Mouse (Mus musculus) CH12.LX (cell line): ENCODE data around the gene Sos2. TPM values are rescaled to one million over a fixed set of nuclear protein-coding genes. Genes with fewer than 3 reads are reported as not detected.
A peak's percentile ranks its signal among the peaks of the same experiment; 100 is the strongest.

Experiments
- DNase-seq: peaks from one replicate; pipeline ENCODE4 v3.0.0-alpha.2; 2013; ENCODE audit errors: extremely low read depth
- H3K27ac ChIP-seq: 2 replicates; pipeline ENCODE4 v1.5.1; 2012; ENCODE audit warnings: low read depth, mild to moderate bottlenecking, control low read depth, moderate library complexity; ENCODE audit not compliant: insufficient read depth
- H3K27me3 ChIP-seq: replicated peaks from 2 replicates; pipeline ENCODE3; 2012; ENCODE audit warnings: inconsistent platforms
- H3K36me3 ChIP-seq, 2 experiments: replicated peaks in 1 of 2; 2 replicates each; pipeline versions ENCODE3 to v1.6.1; 2012; ENCODE audit warnings: inconsistent platforms in 1 of 2, low read length in 1 of 2, mild to moderate bottlenecking in 1 of 2, mixed read lengths in 1 of 2, moderate library complexity in 1 of 2; ENCODE audit not compliant: control insufficient read depth in 1 of 2, insufficient read depth in 1 of 2
- H3K4me1 ChIP-seq, 2 experiments: 2 replicates each; pipeline ENCODE4 v1.6.1; 2012; ENCODE audit warnings: inconsistent platforms in 1 of 2, moderate library complexity in 1 of 2; ENCODE audit not compliant: insufficient read depth in 2 of 2, control insufficient read depth in 1 of 2
- H3K4me2 ChIP-seq: 2 replicates; pipeline ENCODE4 v1.6.1; 2012; ENCODE audit warnings: low read depth, mild to moderate bottlenecking, control low read depth; ENCODE audit not compliant: poor library complexity, insufficient read depth, severe bottlenecking
- H3K4me3 ChIP-seq, 3 experiments: fragments of 150-350 bp in 1 of 3; sonication (generic) in 1 of 3; replicated peaks in 1 of 3; 2 replicates each; pipeline versions ENCODE3 to v1.5.1; 2011 to 2012; ENCODE audit warnings: low read depth in 2 of 3, low read length in 2 of 3, mild to moderate bottlenecking in 2 of 3, moderate library complexity in 2 of 3, control low read depth in 1 of 3, improper control_type of control experiment in 1 of 3, inconsistent platforms in 1 of 3, mixed read lengths in 1 of 3; ENCODE audit not compliant: poor library complexity in 1 of 3
- H3K79me2 ChIP-seq: replicated peaks from 2 replicates; pipeline ENCODE4 v1.6.1; 2012; ENCODE audit warnings: mild to moderate bottlenecking, moderate library complexity; ENCODE audit not compliant: control insufficient read depth, poor library complexity, insufficient read depth, severe bottlenecking; ENCODE audit errors: extremely low read depth
- H3K9ac ChIP-seq: 2 replicates; pipeline ENCODE4 v1.6.1; 2012; ENCODE audit warnings: low read depth, mild to moderate bottlenecking, control low read depth, moderate library complexity; ENCODE audit not compliant: insufficient read depth
- H3K9me3 ChIP-seq: replicated peaks from 2 replicates; pipeline ENCODE3; 2012; ENCODE audit warnings: low read length, inconsistent platforms, mixed read lengths
- BHLHE40 ChIP-seq: IDR thresholded peaks from 2 replicates; pipeline ENCODE4 v1.6.1; 2011; ENCODE audit warnings: mild to moderate bottlenecking, low read depth, low read length, improper control_type of control experiment
- CHD1 ChIP-seq: IDR thresholded peaks from 2 replicates; pipeline ENCODE4 v1.6.1; 2012; ENCODE audit warnings: low read depth, low read length, improper control_type of control experiment, inconsistent platforms
- CHD2 ChIP-seq: IDR thresholded peaks from 2 replicates; pipeline ENCODE4 v1.6.1; 2011; ENCODE audit warnings: low read length, improper control_type of control experiment
- EP300 ChIP-seq: IDR thresholded peaks from 2 replicates; pipeline ENCODE4 v1.6.1; 2011; ENCODE audit warnings: low read length, improper control_type of control experiment
- ETS1 ChIP-seq: conservative IDR thresholded peaks from 2 replicates; pipeline ENCODE4 v1.6.1; 2012; ENCODE audit warnings: low read depth, mild to moderate bottlenecking, inconsistent platforms, low read length, improper control_type of control experiment, moderate library complexity
- GABPA ChIP-seq: IDR thresholded peaks from 2 replicates; pipeline ENCODE4 v1.6.1; 2012; ENCODE audit warnings: low read depth, low read length, improper control_type of control experiment, inconsistent platforms; ENCODE audit not compliant: insufficient replicate concordance
- HCFC1 ChIP-seq: IDR thresholded peaks from 2 replicates; pipeline ENCODE4 v1.6.1; 2012; ENCODE audit warnings: low read depth, mild to moderate bottlenecking, inconsistent platforms, low read length, improper control_type of control experiment
- IRF4 ChIP-seq: IDR thresholded peaks from 2 replicates; pipeline ENCODE4 v1.6.1; 2014; ENCODE audit warnings: low read depth, mild to moderate bottlenecking, inconsistent platforms, low read length, improper control_type of control experiment
- JUN ChIP-seq: IDR thresholded peaks from 2 replicates; pipeline ENCODE4 v1.6.1; 2011; ENCODE audit warnings: low read depth, mild to moderate bottlenecking, low read length, improper control_type of control experiment, moderate library complexity; ENCODE audit not compliant: insufficient read depth
- JUND ChIP-seq: conservative IDR thresholded peaks from 2 replicates; pipeline ENCODE4 v1.6.1; 2011; ENCODE audit warnings: low read depth, low read length, improper control_type of control experiment
- MAX ChIP-seq: IDR thresholded peaks from 2 replicates; pipeline ENCODE4 v1.6.1; 2011; ENCODE audit warnings: low read length, improper control_type of control experiment
- MAZ ChIP-seq: IDR thresholded peaks from 2 replicates; pipeline ENCODE4 v1.6.1; 2012; ENCODE audit warnings: low read depth, mild to moderate bottlenecking, inconsistent platforms, low read length, improper control_type of control experiment, moderate library complexity
- MEF2A ChIP-seq: IDR thresholded peaks from 2 replicates; pipeline ENCODE4 v1.6.1; 2014; ENCODE audit warnings: low read depth, mild to moderate bottlenecking, inconsistent platforms, low read length, improper control_type of control experiment, borderline replicate concordance
- MXI1 ChIP-seq: IDR thresholded peaks from 2 replicates; pipeline ENCODE4 v1.6.1; 2011; ENCODE audit warnings: mild to moderate bottlenecking, low read depth, low read length, improper control_type of control experiment
- MYC ChIP-seq: IDR thresholded peaks from 2 replicates; pipeline ENCODE4 v1.6.1; 2011; ENCODE audit warnings: low read depth, mild to moderate bottlenecking, improper control_type of control experiment, low read length
- NELFE ChIP-seq: IDR thresholded peaks from 2 replicates; pipeline ENCODE4 v1.6.1; 2011; ENCODE audit warnings: low read depth, low read length, improper control_type of control experiment
- NRF1 ChIP-seq: IDR thresholded peaks from 2 replicates; pipeline ENCODE4 v1.6.1; 2014; ENCODE audit warnings: low read depth, mild to moderate bottlenecking, inconsistent platforms, low read length, improper control_type of control experiment, moderate library complexity
- PAX5 ChIP-seq: IDR thresholded peaks from 2 replicates; pipeline ENCODE4 v1.6.1; 2012; ENCODE audit warnings: low read length, inconsistent platforms, mixed read lengths
- RAD21 ChIP-seq: IDR thresholded peaks from 2 replicates; pipeline ENCODE4 v1.6.1; 2011; ENCODE audit warnings: low read depth, mild to moderate bottlenecking, low read length, improper control_type of control experiment, moderate library complexity
- SIN3A ChIP-seq: IDR thresholded peaks from 2 replicates; pipeline ENCODE4 v1.6.1; 2012; ENCODE audit warnings: low read length, improper control_type of control experiment, inconsistent platforms
- SMC3 ChIP-seq: IDR thresholded peaks from 2 replicates; pipeline ENCODE4 v1.6.1; 2011; ENCODE audit warnings: low read depth, low read length, improper control_type of control experiment
- TCF12 ChIP-seq: IDR thresholded peaks from 2 replicates; pipeline ENCODE4 v1.6.1; 2014; ENCODE audit warnings: low read depth, mild to moderate bottlenecking, inconsistent platforms, low read length, improper control_type of control experiment
- UBTF ChIP-seq: IDR thresholded peaks from 2 replicates; pipeline ENCODE4 v1.6.1; 2012; ENCODE audit warnings: low read depth, mild to moderate bottlenecking, inconsistent platforms, low read length, improper control_type of control experiment, moderate library complexity
- ZC3H11A ChIP-seq: IDR thresholded peaks from 2 replicates; pipeline ENCODE4 v1.6.1; 2012; ENCODE audit warnings: low read depth, mild to moderate bottlenecking, inconsistent platforms, low read length, improper control_type of control experiment
- ZNF384 ChIP-seq: IDR thresholded peaks from 2 replicates; pipeline ENCODE4 v1.6.1; 2012; ENCODE audit warnings: low read depth, low read length, improper control_type of control experiment, inconsistent platforms
- dilution Hi-C: fragments of 300-500 bp; cut with MboI; formaldehyde crosslinking; loops from 2 replicates; pipeline ENCODE4 v1.14.3; 2020; ENCODE audit warnings: low sequenced_read_pairs; ENCODE audit not compliant: extremely low pct_unique_long_range_greater_than_20kb, extremely low pct_ligation_motif_present
- in situ Hi-C: fragments of 300-500 bp; cut with MboI; formaldehyde crosslinking; loops from 3 replicates; pipeline ENCODE4 v1.14.3; 2019; ENCODE audit warnings: low sequenced_read_pairs, low pct_ligation_motif_present, low pct_unique_long_range_greater_than_20kb, mixed read lengths
- polyA plus RNA-seq: library from polyadenylated mRNA; unstranded; fragments of >175 nt; gene quantifications from 2 replicates; pipeline ENCODE4 v1.2.1, GENCODE M21; 2012; ENCODE audit warnings: low read depth; ENCODE audit not compliant: insufficient read length
- total RNA-seq, 2 experiments: library from RNA; depleted of rRNA; stranded (reverse); fragments of 300-350 nt in 1 of 2; fragments of >200 nt in 1 of 2; gene quantifications; 2 replicates each; pipeline ENCODE4 v1.2.3; 2012 to 2014

Sos2 gene
- total and polyA plus RNA-seq, 3 experiments, result 7.9 to 10.3 (median 9.6) TPM

DNA sequence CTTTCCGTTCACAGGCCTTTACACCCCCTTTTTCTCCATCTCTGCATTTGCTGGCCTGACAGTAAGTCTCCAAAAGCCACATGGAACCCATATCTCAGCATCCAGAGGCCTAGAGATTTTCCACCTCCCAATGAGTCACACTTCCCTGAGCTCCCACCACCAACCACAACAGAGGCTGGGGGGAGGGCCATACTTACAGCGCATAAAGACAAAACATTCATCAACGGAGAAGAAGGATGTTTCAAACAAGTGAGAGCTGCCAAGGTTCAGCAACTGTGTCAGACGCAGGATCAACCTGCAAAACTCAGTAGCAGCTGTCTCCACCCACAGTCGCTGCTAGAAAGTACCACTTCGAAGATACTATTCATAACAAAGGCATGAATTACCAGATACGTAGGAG, 142.3 kb downstream of the Sos2 start:
- peak; percentile 81 for TF ChIP-seq ETS1
- TF ChIP-seq UBTF, result no peak
- peak; percentile 52; the same call in 1 of the 2 replicates for TF ChIP-seq BHLHE40
- no peak for TF ChIP-seq GABPA
- no peak for TF ChIP-seq MAZ
- peak; percentile 73; the same call in 1 of the 2 replicates for TF ChIP-seq MEF2A
- 0 out of 2 replicates have a peak, but pooled peaks have one; percentile 46 for TF ChIP-seq JUND
- no peak for TF ChIP-seq NRF1
- TF ChIP-seq EP300, result peak; percentile 82
- peak; percentile 65; the same call in 1 of the 2 replicates for TF ChIP-seq MYC
- no peak for TF ChIP-seq ZC3H11A
- TF ChIP-seq MAX, result peak; percentile 73
- peak; percentile 41; the same call in 1 of the 2 replicates for TF ChIP-seq JUN
- no peak for TF ChIP-seq SIN3A
- peak; percentile 69; the same call in 1 of the 2 replicates for TF ChIP-seq CHD1
- TF ChIP-seq HCFC1, result no peak; the same call in 1 of the 2 replicates
- TF ChIP-seq TCF12, result peak; percentile 63
- no peak for TF ChIP-seq PAX5
- peak; percentile 68; the same call in 1 of the 2 replicates for TF ChIP-seq CHD2
- TF ChIP-seq SMC3, result no peak
- TF ChIP-seq ZNF384, result no peak
- no peak for TF ChIP-seq NELFE
- TF ChIP-seq RAD21, result peak; percentile 33
- TF ChIP-seq IRF4, result peak; percentile 58; the same call in 1 of the 2 replicates
- TF ChIP-seq MXI1, result no peak
- in situ Hi-C loops, result loop anchor here (5.0 kb wide), 1 partner anchor 167 kb away; the partner anchor contains the start of genes Arf6 and Gm9887
- no peaks in the 10 kb centered on the region for H3K27me3 ChIP-seq
- peak overlapping the region; percentile 84; the same call in 1 of the 2 replicates for H3K4me2 ChIP-seq
- DNase-seq, result peak; percentile 69
- no peaks in the 10 kb centered on the region for H3K79me2 ChIP-seq
- no peaks in the 10 kb centered on the region for H3K36me3 ChIP-seq
- peak overlapping the region; percentile 48 for H3K9ac ChIP-seq
- H3K9me3 ChIP-seq, result peaks cover 12% of the 10 kb centered on the region
- dilution Hi-C loops, result no loop called here
- H3K27ac ChIP-seq, result peak overlapping the region; percentile 96
- peaks cover 31 to 75% of the 10 kb centered on the region in 2 experiments for H3K4me1 ChIP-seq
- H3K4me3 ChIP-seq, result peak overlapping the region in 2 of 3 experiments; percentile 15 to 31
